Mouse (Mus musculus): ENCODE measurements around the gene Tspan18. TPM values are rescaled to one million over a fixed set of nuclear protein-coding genes. Genes with fewer than 3 reads are reported as not detected.

Tspan18 gene
- polyA plus RNA-seq (2014; fragmentation: Nextera tagmentation; extraction: Ambion mirVana) = 54.1 and 56.4 TPM in 2 replicates

DNA sequence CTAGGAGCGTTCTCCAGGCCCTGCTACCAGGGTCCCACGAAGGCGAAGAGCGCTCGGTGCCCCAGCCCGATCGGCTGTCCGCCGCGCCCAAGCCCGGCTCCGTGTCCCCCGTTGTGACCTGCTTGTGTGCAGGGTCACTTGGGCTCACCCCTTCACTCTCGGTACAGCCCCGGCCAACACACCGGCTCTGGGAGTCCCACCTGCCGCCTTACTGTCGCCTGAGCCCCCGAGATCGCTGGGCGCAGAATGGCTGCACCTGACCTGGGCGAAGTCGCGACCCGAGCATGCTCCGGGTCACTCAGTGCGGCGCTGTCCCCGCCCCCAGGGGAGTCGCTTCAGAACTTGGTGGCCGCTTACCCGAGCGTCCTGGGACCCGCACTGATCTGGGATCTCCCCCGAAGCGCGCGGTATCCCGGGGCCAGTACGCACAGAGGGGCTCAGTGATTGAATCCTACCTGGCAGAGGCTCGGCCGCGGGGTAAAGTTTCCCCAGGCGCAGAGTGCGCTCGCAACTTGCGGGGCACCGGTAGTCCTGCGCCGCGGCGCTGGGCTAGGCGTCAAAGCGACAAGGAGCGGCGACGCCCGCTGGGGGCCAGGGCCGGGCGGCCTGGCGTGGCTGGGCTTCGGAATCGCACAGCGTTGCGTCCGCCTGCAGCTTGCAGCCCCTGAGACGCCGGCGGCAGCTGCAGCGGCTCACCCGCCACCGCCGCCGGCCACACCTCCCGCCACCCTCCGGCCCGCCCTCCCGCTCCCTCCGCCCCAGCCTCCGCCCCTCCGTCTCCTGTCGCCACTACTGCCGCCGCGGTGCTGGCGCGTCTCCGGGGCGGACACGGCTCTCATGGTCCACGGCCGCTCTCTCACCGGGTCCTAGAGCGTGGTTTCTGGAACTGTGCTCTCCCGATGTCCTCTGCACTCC lies at the start of gene Tspan18:
TSS of gene Tspan18 (minus strand) at position 689 of the 915 bp plus-strand sequence.
- no peaks in the 10 kb centered on the region for H3K27me3 ChIP-seq (ENCODE audit: control insufficient read depth, insufficient read depth, low read length)
- H3K9ac ChIP-seq (ENCODE audit: low read length) = peak within 1 kb of the TSS; percentile 86
- peak within 1 kb of the TSS; percentile 71 for H3K4me3 ChIP-seq (ENCODE audit: low read depth, low read length)
- H3K27ac ChIP-seq (ENCODE audit: low read depth, low read length) = peak within 1 kb of the TSS; percentile 70
- H3K4me2 ChIP-seq (ENCODE audit: low read depth, low read length, severe bottlenecking) = peak within 1 kb of the TSS; percentile 97
- no peaks in the 10 kb centered on the region for H3K36me3 ChIP-seq (ENCODE audit: control insufficient read depth, insufficient read depth, low read length)
- DNase-seq (ENCODE audit: low spot score) (peak; percentile 94), ATAC-seq (replicated peaks; ENCODE audit: low FRiP score) (peak; percentile 86)
- H3K9me3 ChIP-seq (ENCODE audit: control insufficient read depth, low read length) = no peaks in the 10 kb centered on the region
- WGBS = under 1% methylated on average over 89 of the region's 95 CpGs
- peaks cover 5% of the 10 kb centered on the region for H3K4me1 ChIP-seq (replicated peaks; ENCODE audit: control insufficient read depth, insufficient read depth, low read length)

DNA sequence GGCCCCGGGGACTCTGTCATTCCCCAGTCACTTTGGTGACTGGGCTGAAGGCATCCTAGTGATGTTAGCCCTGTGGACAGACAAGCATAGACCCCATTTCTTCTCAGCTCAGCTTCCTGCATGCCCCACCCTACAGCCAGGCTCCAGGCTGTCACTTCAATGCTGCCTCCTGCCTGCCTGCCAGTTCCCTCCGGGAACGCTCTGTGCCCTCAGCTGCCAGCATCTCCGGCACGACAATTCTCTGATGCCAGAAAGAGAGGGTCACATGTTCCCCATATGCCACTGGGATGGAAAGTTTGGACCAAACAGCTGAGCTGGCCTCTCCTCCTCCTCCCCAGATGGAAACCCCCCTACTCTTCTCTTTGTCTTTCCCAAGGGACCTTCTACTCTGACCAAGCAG lies 49.5 kb upstream of the Tspan18 start:
- WGBS = 81% methylated on average over 5 of the region's 5 CpGs
- Histone ChIP-seq H3K36me3 (ENCODE audit: control insufficient read depth, insufficient read depth, low read length) (no peaks in the 10 kb centered on the region), H3K4me1 (replicated peaks; ENCODE audit: control insufficient read depth, insufficient read depth, low read length) (no peaks in the 10 kb centered on the region), H3K4me3 (ENCODE audit: low read depth, low read length) (no peak overlapping the region), H3K27ac (ENCODE audit: low read depth, low read length) (no peak overlapping the region), H3K4me2 (ENCODE audit: low read depth, low read length, severe bottlenecking) (no peak overlapping the region), H3K9ac (ENCODE audit: low read length) (no peak overlapping the region), H3K9me3 (ENCODE audit: control insufficient read depth, low read length) (no peaks in the 10 kb centered on the region), H3K27me3 (ENCODE audit: control insufficient read depth, insufficient read depth, low read length) (no peaks in the 10 kb centered on the region)
- no peak for DNase-seq (ENCODE audit: low spot score)
- no peak for ATAC-seq (replicated peaks; ENCODE audit: low FRiP score)

DNA sequence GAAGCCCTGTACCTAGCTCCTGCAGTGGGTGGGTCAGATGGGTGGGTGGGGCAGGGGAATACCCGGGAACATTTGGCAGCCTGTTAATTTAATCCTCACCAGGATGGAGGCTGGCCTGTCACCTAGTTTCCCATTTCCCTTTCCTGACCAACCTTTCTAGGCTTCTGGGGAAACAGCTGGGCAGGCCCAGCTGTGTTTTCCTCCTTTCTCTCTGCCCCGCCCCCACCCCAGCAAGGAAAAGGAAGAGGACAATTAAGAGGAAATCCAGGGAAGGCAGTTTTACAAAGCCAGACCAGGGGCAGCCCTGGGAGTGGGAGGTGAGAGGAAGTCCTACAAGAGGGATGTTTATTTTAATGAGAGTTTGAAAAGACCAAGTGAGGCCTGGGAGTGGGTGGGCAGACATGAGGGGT lies 46.4 kb upstream of the Tspan18 start:
- no peak overlapping the region for H3K4me3 ChIP-seq (ENCODE audit: low read depth, low read length)
- no peaks in the 10 kb centered on the region for H3K36me3 ChIP-seq (ENCODE audit: control insufficient read depth, insufficient read depth, low read length)
- no peak overlapping the region for H3K27ac ChIP-seq (ENCODE audit: low read depth, low read length)
- ATAC-seq (replicated peaks; ENCODE audit: low FRiP score) (no peak), DNase-seq (ENCODE audit: low spot score) (no peak)
- H3K4me2 ChIP-seq (ENCODE audit: low read depth, low read length, severe bottlenecking) = no peak overlapping the region
- no peaks in the 10 kb centered on the region for H3K27me3 ChIP-seq (ENCODE audit: control insufficient read depth, insufficient read depth, low read length)
- no peaks in the 10 kb centered on the region for H3K9me3 ChIP-seq (ENCODE audit: control insufficient read depth, low read length)
- WGBS = 41% methylated on average over 2 of the region's 2 CpGs
- H3K4me1 ChIP-seq (replicated peaks; ENCODE audit: control insufficient read depth, insufficient read depth, low read length) = no peaks in the 10 kb centered on the region
- H3K9ac ChIP-seq (ENCODE audit: low read length) = no peak overlapping the region

GRCm38 (mm10) chr2:93377797-93378196 lies 43.5 kb upstream of the Tspan18 start:
- Histone ChIP-seq H3K27me3 (ENCODE audit: control insufficient read depth, insufficient read depth, low read length) (no peaks in the 10 kb centered on the region), H3K4me2 (ENCODE audit: low read depth, low read length, severe bottlenecking) (no peak overlapping the region), H3K9me3 (ENCODE audit: control insufficient read depth, low read length) (no peaks in the 10 kb centered on the region), H3K9ac (ENCODE audit: low read length) (no peak overlapping the region), H3K4me1 (replicated peaks; ENCODE audit: control insufficient read depth, insufficient read depth, low read length) (no peaks in the 10 kb centered on the region), H3K36me3 (ENCODE audit: control insufficient read depth, insufficient read depth, low read length) (no peaks in the 10 kb centered on the region), H3K27ac (ENCODE audit: low read depth, low read length) (no peak overlapping the region), H3K4me3 (ENCODE audit: low read depth, low read length) (no peak overlapping the region)
- DNase-seq (ENCODE audit: low spot score) = no peak
- WGBS = 72% methylated on average over 15 of the region's 15 CpGs
- ATAC-seq (replicated peaks; ENCODE audit: low FRiP score) = no peak

- DNase-seq (ENCODE audit: low spot score) (no peak), ATAC-seq (replicated peaks; ENCODE audit: low FRiP score) (no peak)
- no peaks in the 10 kb centered on the region for H3K9me3 ChIP-seq (ENCODE audit: control insufficient read depth, low read length)
- H3K4me2 ChIP-seq (ENCODE audit: low read depth, low read length, severe bottlenecking) = no peak overlapping the region
- no peak overlapping the region for H3K4me3 ChIP-seq (ENCODE audit: low read depth, low read length)
- no peak overlapping the region for H3K27ac ChIP-seq (ENCODE audit: low read depth, low read length)
- no peak overlapping the region for H3K9ac ChIP-seq (ENCODE audit: low read length)
- no peaks in the 10 kb centered on the region for H3K36me3 ChIP-seq (ENCODE audit: control insufficient read depth, insufficient read depth, low read length)
- no peaks in the 10 kb centered on the region for H3K27me3 ChIP-seq (ENCODE audit: control insufficient read depth, insufficient read depth, low read length)
- H3K4me1 ChIP-seq (replicated peaks; ENCODE audit: control insufficient read depth, insufficient read depth, low read length) = no peaks in the 10 kb centered on the region
- 97% methylated on average over 3 of the region's 3 CpGs for WGBS
Measured at GRCm38 (mm10) chr2:93377157-93377556, 42.9 kb upstream of the Tspan18 start.

DNA sequence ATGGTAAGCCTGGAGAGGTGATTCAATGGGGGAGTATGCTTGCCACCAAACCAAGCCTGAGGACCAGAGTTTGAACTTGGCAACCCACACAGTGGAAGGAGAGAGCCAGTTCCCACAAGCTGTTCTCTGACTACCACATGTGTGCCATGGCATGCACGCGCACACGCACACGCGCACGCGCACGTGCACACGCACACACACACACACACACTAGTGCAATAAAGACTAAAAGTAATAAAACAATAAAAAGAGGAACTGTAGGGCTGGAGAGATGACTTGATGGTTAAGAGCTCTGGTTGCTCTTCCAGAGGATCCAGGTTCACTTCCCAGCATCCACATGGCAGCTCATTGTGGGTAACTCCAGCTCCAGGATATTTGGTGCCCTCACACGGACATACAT lies 38.6 kb upstream of the Tspan18 start:
- ATAC-seq (replicated peaks; ENCODE audit: low FRiP score) (no peak), DNase-seq (ENCODE audit: low spot score) (no peak)
- Histone ChIP-seq H3K9me3 (ENCODE audit: control insufficient read depth, low read length) (no peaks in the 10 kb centered on the region), H3K27ac (ENCODE audit: low read depth, low read length) (no peak overlapping the region), H3K4me2 (ENCODE audit: low read depth, low read length, severe bottlenecking) (no peak overlapping the region), H3K9ac (ENCODE audit: low read length) (no peak overlapping the region), H3K27me3 (ENCODE audit: control insufficient read depth, insufficient read depth, low read length) (no peaks in the 10 kb centered on the region), H3K36me3 (ENCODE audit: control insufficient read depth, insufficient read depth, low read length) (no peaks in the 10 kb centered on the region), H3K4me1 (replicated peaks; ENCODE audit: control insufficient read depth, insufficient read depth, low read length) (no peaks in the 10 kb centered on the region), H3K4me3 (ENCODE audit: low read depth, low read length) (no peak overlapping the region)
- 95% methylated on average over 10 of the region's 10 CpGs for WGBS

DNA sequence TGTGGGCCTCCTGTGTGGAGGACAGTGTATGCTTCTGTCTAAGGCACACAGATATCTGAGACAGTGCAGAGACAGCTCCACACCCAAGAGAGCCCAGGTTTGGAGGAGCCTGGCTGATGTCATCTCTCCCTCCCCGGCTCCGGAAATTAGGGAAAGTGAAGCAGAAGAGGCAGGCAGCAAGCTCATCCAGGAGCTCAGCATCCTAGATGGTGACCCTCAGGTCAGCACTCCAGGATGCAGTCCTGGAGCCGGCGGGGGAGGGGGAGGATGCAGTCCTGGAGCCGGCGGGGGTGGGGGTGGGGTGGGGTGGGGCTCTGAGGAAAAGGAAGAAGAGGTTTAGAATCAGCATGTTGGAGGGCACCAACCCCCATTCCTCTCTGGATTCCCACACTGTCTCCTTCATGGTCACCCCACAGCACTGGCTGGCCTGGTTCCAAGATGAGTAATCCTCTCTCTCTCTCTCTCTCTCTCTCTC lies 37.8 kb upstream of the Tspan18 start:
- ATAC-seq (replicated peaks; ENCODE audit: low FRiP score) = no peak; the same call in 1 of the 2 replicates
- no peak overlapping the region for H3K4me2 ChIP-seq (ENCODE audit: low read depth, low read length, severe bottlenecking)
- H3K4me3 ChIP-seq (ENCODE audit: low read depth, low read length) = no peak overlapping the region
- H3K4me1 ChIP-seq (replicated peaks; ENCODE audit: control insufficient read depth, insufficient read depth, low read length) = no peaks in the 10 kb centered on the region
- 26% methylated on average over 5 of the region's 6 CpGs for WGBS
- no peaks in the 10 kb centered on the region for H3K36me3 ChIP-seq (ENCODE audit: control insufficient read depth, insufficient read depth, low read length)
- no peaks in the 10 kb centered on the region for H3K27me3 ChIP-seq (ENCODE audit: control insufficient read depth, insufficient read depth, low read length)
- no peak overlapping the region for H3K27ac ChIP-seq (ENCODE audit: low read depth, low read length)
- H3K9ac ChIP-seq (ENCODE audit: low read length) = no peak overlapping the region
- no peak for DNase-seq (ENCODE audit: low spot score)
- H3K9me3 ChIP-seq (ENCODE audit: control insufficient read depth, low read length) = no peaks in the 10 kb centered on the region

GRCm38 (mm10) chr2:93368954-93369353 lies 34.6 kb upstream of the Tspan18 start:
- WGBS = 79% methylated on average over 8 of the region's 8 CpGs

GRCm38 (mm10) chr2:93367962-93368361 lies 33.7 kb upstream of the Tspan18 start:
- H3K9me3 ChIP-seq (ENCODE audit: control insufficient read depth, low read length) = no peaks in the 10 kb centered on the region
- ATAC-seq (replicated peaks; ENCODE audit: low FRiP score) (no peak), DNase-seq (ENCODE audit: low spot score) (no peak)
- no peaks in the 10 kb centered on the region for H3K27me3 ChIP-seq (ENCODE audit: control insufficient read depth, insufficient read depth, low read length)
- H3K9ac ChIP-seq (ENCODE audit: low read length) = no peak overlapping the region
- WGBS = 50% methylated on average over 6 of the region's 6 CpGs
- no peak overlapping the region for H3K4me3 ChIP-seq (ENCODE audit: low read depth, low read length)
- no peak overlapping the region for H3K27ac ChIP-seq (ENCODE audit: low read depth, low read length)
- H3K4me2 ChIP-seq (ENCODE audit: low read depth, low read length, severe bottlenecking) = no peak overlapping the region
- no peaks in the 10 kb centered on the region for H3K36me3 ChIP-seq (ENCODE audit: control insufficient read depth, insufficient read depth, low read length)
- no peaks in the 10 kb centered on the region for H3K4me1 ChIP-seq (replicated peaks; ENCODE audit: control insufficient read depth, insufficient read depth, low read length)

More at GRCm38 (mm10) chr2:93368954-93369353, 34.6 kb upstream of the Tspan18 start:
- ATAC-seq (replicated peaks; ENCODE audit: low FRiP score) (no peak), DNase-seq (ENCODE audit: low spot score) (no peak)
- H3K9ac ChIP-seq (ENCODE audit: low read length) = no peak overlapping the region
- H3K36me3 ChIP-seq (ENCODE audit: control insufficient read depth, insufficient read depth, low read length) = no peaks in the 10 kb centered on the region
- no peaks in the 10 kb centered on the region for H3K9me3 ChIP-seq (ENCODE audit: control insufficient read depth, low read length)
- H3K27me3 ChIP-seq (ENCODE audit: control insufficient read depth, insufficient read depth, low read length) = no peaks in the 10 kb centered on the region
- no peak overlapping the region for H3K4me3 ChIP-seq (ENCODE audit: low read depth, low read length)
- no peaks in the 10 kb centered on the region for H3K4me1 ChIP-seq (replicated peaks; ENCODE audit: control insufficient read depth, insufficient read depth, low read length)
- H3K4me2 ChIP-seq (ENCODE audit: low read depth, low read length, severe bottlenecking) = no peak overlapping the region
- H3K27ac ChIP-seq (ENCODE audit: low read depth, low read length) = no peak overlapping the region

Measured in forebrain, embryonic 11.5 days (tissue).